Mouse (Mus musculus) T-helper 17 cell (primary cell): ENCODE results near the gene Stard9.

Source experiments
- in situ Hi-C, 2 experiments: fragments of 300-600 bp; cut with MboI, MseI; formaldehyde crosslinking; loops; 1 replicate in 1 of 2; 2 replicates in 1 of 2; pipeline ENCODE4 v1.15.1; 2025; ENCODE audit warnings: high pct_unique_total_duplicates in 2 of 2

Gene Stard9

DNA sequence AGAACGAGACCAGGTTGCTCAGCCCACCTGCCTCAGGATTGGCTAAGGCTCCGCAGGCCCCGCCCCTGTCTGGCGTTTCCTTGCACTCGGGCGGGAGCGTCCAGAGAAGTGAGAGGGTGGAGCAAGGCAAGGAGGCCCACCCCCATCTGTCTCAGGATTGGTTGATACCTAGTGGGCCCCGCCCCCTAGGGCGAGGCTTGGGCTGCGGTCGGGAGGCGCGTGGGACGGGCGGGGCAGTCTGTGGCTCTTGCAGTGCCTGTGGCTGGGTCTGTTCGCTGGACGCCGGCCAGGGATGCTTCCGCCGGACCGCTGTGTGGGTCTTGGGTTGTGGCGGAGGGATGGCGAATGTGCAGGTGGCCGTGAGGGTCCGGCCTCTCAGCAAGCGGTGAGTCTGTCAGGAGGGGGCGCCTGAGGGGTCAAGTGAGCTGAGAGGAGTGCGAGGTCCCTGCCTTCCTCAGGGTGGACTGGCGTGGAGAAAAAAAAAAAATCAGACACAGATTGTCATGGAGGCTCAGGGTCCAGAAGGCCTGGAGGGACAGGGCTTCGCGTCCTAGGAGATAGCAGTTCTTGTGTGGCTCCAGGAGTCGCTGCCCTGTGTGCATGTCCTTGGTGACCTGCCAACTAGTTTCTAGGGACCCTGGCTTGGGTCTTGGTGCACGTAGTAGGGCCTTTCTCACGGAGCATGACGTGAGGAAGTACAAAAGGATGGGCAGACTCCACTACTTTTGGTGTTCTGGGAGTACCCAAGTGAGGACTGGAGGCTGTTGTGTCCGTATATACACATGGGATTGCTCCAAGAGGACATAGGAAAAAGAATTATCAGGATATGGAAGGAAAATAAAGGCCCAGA, at the start of gene Stard9:
Stard9 (plus strand) TSS at position 236 of the 850 bp plus-strand sequence.
- in situ Hi-C loops, result loop anchor here in 1 of 2 experiments (10.0 kb wide), 1 partner anchor 236 kb away; no protein-coding TSS in a partner anchor

DNA sequence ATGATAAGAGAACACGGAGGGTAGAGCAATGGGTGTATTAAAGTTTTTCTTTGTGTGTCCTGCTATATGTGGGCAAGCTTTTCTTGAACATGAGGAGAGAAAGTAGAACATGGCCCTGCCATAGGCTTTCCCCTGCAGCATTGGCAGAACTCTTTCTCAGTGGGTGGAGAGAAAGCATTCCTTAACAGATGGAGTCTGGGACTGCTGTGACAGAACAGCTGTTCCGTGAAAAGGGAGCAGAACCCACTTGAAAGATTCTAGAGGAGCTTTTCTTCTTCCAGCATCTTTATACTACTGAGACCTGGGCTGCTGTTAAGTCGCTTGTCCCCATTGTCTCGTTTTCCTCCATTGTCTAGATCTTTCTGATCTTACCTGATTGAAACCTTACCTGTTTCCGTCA, 39.2 kb upstream of the Stard9 start:
- in situ Hi-C loops, result no loop called here

DNA sequence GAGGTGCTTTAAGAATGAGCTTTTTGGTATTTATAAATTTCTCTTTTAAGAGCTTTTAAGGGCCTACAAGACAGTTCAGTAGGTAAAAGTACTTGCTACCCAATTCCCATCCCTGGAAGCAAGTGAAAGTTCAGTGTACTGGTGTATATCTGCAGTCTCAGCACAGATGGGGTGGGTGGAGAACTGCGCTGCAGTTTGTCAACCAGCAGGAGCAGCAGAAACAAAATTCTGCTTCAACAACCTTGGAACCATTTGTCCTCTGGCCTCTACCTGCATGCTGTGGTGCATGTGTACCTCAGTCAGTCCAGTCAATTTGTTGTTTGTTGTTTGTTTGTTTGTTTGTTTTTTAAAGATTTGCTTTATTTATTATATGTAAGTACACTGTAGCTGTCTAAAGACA, 36.7 kb upstream of the Stard9 start:
- in situ Hi-C loops, result no loop called here

DNA sequence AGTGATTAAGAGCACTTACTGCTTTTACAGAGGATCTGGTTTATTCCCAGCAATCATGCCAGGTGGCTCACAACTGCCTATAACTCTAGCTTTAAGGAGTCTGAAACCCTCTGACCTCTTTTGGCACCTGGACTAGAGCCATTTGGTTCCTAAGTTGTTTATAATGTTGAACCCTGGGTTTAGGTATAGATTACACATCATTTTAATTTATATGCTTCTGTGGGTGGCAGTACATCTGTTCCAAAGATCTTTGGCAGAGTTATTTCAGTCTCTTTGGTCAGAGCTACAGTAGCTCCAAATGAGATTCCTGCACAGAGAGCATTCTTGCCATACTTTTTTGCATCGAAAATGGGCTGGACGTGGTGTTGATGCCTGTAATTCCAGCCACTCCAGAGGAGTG, 31.2 kb upstream of the Stard9 start:
- in situ Hi-C loops, result no loop called here

DNA sequence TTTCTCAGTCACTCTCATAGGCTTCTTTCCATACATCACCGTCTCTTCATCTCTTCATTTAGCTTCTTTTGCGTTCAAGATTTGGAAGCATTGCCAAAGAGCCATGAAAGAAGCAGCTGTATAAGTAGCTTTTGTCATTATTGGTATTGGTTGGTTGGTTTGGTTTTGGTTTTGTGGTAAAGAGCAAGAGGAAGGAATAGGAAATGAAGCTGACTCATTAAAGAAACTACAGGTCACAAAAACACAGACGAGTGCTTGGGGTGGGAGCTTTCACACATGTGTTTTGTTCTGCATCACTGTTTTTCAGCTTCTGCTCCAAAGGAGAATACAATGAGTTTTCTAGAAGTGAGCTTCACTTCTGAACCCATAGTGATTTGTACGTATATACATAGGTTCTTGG, 29.4 kb upstream of the Stard9 start:
- in situ Hi-C loops, result no loop called here

DNA sequence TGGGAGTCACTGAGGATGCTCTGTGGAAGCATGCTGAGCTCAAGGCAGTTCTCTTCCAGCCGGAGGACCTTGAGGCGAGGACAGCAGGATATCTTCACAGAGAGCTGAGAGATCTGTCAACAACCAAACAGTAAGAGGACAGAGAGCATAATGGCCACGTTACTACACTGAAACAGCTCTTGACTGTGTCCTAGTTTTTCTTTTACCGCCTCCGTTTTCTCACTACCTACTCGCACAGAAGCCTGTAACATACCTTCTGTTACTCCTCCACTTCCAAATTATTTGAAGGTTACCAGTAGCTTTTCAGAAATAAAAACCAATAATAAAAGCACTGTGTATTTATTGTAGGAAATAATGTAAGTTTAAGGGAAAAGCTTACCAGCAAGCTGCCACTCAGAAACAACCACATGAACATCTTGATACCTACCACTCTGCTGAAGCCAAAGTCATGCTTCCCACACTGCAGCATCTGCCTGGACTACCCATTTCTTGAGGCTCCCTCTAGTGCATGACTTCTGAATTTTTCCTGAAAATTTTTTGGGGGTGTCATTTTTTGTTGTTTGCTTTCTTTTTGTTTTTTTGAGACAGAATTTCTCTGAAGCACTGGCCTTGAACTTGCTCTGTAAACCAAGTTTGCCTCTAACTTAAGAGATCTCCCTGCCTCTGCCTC, 22.8 kb upstream of the Stard9 start:
- in situ Hi-C loops, result no loop called here

DNA sequence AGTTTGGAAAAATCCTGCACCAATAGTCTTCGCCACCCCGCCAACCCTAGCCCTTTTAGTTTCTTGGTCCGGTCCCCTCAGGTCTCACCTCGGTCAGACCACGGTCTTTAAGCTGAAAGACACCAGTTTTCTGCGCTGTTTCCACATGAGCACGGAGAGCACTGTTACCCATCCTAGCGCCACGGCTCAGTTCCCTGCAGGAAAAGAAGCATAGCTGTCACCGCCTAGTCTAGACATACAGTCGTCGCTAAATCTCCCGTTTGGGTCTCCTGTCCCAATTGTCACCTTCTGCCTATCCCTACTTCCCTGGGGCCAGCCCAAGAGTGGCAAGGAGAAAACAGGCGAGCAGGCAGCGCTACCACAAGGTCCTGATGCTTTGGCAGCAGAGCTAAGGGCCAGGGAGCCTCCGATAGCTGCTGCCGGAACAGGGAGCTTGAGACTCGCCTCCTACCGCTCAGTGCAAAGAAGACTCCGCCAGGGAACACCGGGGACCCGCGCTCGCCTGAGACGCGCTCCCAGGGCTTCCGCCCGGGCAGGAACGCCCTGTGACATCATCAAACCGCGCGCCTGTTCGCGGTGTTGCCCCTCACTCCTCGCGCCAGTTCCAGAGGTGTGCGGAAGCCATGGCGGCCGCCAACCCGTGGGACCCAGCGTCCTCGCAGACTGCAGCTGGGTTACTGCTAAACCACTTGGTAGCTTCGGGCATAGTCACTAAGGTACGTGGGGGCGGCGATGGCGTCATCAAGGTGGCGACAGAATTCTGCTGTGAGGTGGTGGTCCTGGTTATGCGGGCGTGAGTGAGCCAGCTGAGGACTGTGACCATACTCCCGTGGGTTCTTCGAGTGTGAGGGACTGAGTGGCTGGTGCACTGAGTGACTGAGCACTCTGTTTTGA, 19.8 kb upstream of the Stard9 start, which contains the start of the genes Haus2 and Lrrc57:
Haus2 (plus strand) TSS at position 554 of the 894 bp plus-strand sequence.
Lrrc57 (minus strand) TSS at position 691 of the 894 bp plus-strand sequence.
- in situ Hi-C loops, result no loop called here

DNA sequence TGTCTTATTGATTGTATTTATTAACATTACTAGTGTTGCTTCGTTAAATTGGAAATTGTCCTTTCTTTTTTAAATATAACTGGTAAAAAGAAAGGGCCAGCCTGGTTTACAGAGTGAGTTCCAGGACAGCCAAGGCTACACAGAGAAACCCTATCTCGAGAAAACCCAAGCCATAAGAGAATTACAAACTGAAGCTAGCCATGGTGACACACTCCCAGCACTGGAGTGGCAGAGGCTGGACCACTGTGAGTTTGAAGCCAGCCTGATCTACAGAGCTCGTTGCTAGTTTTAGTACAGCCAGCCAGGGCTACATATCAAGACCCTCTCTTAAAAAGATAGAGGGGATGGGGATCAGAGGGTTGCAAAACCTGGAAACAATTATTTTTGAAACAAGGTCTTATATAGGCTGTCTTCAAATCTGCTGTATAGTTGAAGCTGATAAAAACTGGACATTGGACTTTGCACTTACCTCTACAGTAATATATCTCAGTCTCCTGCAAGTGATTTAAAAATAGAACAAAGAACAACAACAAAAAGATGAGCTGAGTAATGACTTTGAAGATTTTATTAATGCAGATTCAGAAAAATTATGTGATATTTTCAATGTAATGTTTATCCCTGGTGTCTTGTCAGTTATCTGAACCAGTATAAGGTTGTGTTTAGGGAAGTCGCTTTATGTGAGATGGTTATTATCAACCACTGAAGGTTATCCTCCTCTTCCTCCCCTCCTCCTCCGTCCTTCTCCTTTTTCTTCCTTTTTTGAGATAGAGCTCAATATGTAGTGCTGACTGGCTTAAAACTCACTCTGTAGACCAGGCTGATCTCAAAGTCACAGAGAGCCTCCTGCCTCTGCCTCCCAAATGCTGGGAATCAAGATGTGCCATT, 12.4 kb upstream of the Stard9 start:
- in situ Hi-C loops, result no loop called here

DNA sequence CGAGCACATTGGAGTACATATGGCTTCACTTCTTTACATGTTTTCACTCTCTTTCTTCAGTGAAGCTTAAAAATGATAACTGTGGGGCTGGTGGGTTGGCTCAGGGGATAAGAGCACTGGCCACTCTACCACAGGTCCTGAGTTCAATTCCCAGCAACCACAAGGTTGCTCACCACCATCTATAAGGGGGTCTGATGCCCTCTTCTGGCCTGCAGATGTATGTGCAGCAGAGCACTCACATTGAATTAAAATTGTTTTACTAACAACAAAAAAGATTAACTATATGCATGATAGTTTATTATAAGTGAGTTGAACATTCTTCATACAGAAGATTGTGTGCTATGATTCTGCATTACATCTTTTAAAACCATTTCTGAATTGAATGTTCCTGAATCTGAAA, 9.4 kb upstream of the Stard9 start:
- in situ Hi-C loops, result no loop called here

DNA sequence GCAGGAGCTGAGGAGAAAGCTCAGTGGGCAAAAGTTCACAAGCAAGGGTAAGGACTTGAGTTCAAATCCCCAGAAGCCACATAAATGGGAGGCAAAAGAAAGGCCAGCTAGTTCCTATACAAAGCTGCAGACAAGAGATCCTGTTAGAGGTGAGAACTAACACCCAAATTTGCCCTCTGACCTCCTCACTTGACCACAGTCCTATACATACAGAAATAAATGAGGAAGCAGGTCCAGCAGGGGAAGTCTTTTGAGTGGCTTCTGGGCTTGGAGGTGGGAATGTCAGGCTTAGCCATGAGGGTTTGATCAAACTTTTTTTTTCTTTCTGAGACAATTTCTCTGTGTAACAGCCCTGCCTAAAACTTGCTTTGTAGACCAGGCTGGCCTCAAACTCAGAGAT, 6.0 kb upstream of the Stard9 start:
- in situ Hi-C loops, result loop anchor here in 1 of 2 experiments (10.0 kb wide), 1 partner anchor 242 kb away; no protein-coding TSS in a partner anchor

DNA sequence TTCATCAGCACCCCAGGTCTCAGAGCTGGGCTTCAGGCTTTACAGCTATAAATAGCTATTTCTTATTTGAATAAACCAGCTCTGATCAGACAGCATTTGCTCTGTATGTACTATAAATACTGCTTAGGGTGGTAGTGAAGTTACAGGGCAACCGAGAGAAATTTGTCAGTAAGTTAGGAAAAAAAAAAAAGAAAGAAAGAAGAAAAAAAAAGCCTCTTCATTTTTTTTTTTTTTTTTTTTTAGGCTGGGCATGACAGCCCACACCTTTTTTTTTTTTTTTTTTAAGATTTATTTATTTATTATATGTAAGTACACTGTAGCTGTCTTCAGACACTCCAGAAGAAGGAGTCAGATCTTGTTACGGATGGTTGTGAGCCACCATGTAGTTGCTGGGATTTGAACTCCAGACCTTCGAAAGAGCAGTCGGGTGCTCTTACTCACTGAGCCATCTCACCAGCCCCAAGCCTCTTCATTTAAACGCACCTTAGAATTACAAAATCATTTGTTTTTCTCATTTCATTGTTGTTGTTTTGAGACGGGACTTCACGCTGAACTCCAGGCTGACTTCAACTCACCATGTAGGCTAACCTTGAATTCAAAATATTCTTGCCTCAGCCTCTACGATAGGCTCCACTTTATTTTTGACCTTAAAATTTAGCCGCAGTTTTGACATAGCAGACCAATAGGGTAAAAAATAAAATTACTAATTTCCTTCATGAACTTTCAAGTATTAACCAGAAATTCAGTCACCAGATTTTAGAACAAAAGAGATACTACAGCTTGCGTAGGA, 650 bp upstream of the Stard9 start:
- in situ Hi-C loops, result loop anchor here in 1 of 2 experiments (10.0 kb wide), 1 partner anchor 237 kb away; no protein-coding TSS in a partner anchor

DNA sequence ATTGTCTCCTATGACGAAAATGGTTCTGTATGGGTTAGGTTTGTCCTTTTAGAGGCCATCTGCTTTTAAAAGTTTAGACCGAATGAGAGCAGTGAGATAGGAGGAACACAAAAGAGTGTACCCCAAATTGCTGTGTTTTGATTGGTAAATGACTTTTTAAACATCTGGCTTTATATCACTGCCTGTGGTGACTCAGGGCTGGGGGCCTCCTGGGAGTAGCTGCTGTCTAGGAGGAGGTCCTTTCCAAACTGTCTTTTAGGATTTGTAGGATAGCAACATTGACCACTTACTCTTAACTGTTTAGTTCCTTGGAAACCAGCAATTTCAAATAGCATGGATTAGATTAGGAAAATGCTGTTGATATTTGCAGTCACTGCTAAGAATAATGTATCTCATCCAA, 1.3 kb downstream of the Stard9 start:
- in situ Hi-C loops, result no loop called here

DNA sequence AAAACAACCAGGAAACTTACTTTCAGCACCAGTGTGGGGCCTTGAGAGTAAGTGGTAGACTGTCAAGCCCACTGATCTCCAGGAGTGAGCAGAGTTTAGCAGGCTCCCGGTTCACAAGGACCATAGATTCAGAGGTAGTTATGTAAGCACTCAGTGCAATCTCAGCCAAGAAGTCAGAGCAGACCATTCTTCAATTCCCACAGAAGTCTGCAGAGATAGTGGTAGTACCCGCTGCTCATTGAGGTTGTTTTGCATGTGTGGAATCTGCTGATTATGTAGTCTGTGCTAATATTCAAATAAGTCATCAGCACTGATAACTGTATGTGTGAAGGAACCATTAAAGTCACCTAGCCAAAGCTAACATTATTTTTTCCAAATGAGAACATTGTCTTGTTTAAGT, 1.7 kb downstream of the Stard9 start:
- in situ Hi-C loops, result no loop called here

DNA sequence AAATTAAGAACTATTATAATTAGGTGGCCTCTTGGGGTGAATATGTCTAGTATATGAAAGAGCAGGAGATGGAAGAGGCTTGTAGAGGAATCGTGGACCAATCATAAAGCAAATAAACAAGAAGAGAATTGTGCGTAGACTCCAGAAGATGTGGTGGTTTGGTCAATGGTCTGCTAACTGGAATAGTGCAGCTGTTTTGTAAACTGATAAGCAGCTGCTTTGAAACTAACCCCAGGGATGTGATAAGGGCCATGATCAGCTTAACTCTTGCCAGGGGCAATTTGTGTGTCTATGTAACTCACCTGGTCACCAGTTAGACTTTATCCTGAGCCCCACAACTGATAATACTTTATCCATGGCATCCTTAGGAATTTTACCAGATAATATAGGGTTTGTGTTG, 2.6 kb downstream of the Stard9 start:
- in situ Hi-C loops, result no loop called here

DNA sequence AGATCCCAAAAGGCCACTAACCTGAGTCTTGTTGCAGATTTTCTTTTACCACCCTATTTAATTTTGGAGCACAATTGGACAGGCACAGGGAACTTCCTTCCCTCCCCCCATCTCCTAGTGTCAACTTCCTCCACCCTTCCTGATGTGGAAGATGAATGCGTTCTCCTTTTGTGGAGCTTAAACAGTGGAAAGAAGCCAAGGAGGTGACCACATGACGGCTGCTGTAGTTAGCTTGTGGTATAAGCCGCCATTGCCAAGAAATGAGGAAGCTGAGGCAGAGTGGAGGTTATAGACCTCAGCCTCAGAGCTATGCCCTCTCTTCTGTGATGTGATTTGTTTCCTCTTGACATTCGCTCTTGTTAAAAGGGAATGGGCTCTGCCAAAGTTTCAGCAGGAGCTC, 3.0 kb downstream of the Stard9 start:
- in situ Hi-C loops, result no loop called here

DNA sequence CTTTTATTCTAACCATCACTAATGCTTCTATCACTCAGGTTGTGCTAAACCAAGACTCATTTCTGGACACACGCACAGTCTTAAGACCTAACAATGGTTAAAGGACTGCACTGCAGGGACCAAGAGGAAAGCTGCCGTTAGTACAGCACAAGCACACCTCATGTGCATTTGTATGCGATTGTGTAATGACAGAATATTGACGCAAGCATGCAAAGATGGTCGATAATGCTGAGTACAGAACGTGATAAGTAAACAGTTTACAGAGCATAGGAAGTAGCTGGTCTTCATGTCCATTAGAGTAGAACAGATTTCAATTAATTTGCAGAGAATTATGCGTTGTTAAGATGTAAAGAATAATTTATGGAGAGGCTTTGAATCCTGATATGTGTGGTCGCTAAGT, 11.9 kb downstream of the Stard9 start:
- in situ Hi-C loops, result no loop called here

DNA sequence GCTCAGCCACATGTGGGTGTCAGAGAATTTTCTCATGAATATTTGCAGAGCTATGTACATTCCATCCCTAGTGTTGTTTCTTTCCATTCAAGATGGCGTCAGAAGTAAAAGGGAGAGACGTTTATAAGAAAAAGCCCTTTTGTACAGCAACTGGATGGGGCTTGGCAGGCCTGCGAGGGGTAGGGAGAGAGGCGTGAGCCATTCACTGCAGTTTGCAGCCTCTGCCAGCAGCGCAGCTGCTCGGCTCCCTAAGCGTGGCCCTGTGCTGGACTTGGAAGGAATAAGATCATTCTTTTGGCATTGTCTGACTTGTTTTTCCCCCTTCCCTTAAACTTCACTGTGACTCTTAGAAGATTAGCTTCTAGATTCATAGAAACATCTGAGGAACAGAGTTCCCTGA, 14.9 kb downstream of the Stard9 start:
- in situ Hi-C loops, result no loop called here

DNA sequence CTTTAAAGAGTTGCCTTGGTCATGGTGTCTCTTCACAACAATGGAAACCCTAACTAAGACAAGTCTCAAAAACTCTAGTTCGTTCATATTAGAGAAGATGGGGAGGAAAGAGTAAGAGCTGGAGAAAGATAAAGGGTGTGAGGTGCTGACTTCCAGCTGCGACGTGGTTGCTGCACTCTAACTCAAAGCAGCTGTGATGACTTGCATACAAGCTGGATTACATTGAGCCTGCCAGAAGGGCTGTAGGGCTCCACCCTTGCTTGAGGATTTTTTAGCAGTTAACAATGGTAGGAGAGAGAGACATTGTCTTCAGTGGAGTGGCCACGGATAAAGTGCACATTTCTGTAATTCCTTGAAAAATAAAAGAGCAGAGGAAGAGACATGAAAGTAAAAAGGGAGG, 17.9 kb downstream of the Stard9 start:
- in situ Hi-C loops, result no loop called here

DNA sequence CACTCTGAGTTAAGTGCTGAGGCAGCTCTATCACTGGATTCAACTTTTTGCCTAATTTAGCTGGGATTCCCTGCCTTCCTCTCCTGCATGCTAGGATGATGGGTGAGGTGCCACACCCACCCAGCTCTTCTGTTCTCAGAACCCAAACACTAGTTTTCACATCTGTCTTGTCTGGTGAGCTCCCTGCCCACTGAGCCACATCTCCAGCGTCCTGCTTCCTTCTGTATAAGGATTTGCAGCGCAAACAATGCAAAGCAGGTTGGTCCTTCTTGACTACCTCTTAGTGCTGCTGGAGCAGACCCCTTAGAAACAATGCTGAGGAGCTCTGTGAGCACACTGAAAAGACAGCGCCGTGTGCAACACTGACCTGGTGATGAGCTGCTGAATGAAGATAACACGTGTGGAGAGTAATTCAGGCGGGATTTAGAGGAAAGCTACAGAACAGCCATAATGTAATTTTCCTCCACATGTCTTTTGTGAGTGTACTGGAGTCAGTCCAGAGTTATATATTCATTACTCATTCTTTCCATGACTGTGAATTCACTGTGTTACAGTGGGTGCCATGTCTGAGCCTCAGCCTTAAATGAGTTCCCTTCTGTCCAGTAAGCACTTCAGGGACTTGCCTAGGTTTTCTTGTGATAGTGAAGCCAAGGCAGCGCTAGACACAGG, 23.5 kb downstream of the Stard9 start:
- in situ Hi-C loops, result no loop called here
